In the genomic region with DNA sequence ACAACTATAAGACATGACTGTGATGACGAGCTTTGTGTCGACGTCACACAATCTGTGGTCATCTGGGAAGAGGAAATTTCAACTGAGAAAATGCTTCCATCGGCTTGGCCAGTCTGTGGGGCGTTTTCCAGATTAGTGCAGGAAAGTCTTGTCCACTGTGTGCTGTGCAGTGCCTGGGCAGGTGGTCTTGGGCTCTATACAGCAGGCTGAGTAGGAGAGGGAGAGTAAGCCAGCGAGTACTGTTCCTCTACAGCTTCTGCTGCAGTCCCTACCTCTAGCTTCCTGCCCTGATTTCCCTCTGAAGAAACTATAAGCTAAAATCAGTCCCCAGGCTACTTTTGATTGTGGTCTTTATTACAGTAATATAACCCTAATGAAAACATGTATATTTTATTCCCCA, we compare ENCODE assay signal across 15 mouse cellular contexts.
"Had no signal": no experiment of that assay in that cellular context is flagged by ENCODE, and none has a peak within 500 bp of the region (broad histone marks: within the 10 kb centered on the region; RNA-seq: fewer than 3 reads in every experiment).

No protein-coding gene starts in this region.

- H3K4me2 ChIP-seq: intestine, embryonic 15.5 days; kidney, embryonic 15.5 days; liver, embryonic 13.5 days had no signal

- H3K4me1 ChIP-seq: intestine, embryonic 15.5 days; kidney, embryonic 15.5 days; liver, embryonic 13.5 days had no signal

- H3K9me3 ChIP-seq: intestine, embryonic 15.5 days; kidney, embryonic 15.5 days; liver, embryonic 13.5 days had no signal

- H3K9ac ChIP-seq: intestine, embryonic 15.5 days; kidney, embryonic 15.5 days; liver, embryonic 13.5 days had no signal

- ATAC-seq: intestine, embryonic 15.5 days had no signal

- H3K27me3 ChIP-seq: intestine, embryonic 15.5 days; kidney, embryonic 15.5 days; liver, embryonic 13.5 days had no signal

- H3K36me3 ChIP-seq: intestine, embryonic 15.5 days; kidney, embryonic 15.5 days; liver, embryonic 13.5 days had no signal

- H3K27ac ChIP-seq: intestine, embryonic 15.5 days; kidney, embryonic 15.5 days; left cerebral cortex, adult 2 months; liver, embryonic 13.5 days; stomach, postnatal 0 days had no signal

- DNase-seq: kidney, adult 11 months; kidney, adult 8-10 months; kidney, postnatal 10 days; kidney, postnatal 36 days; layer of hippocampus, postnatal 36 days; liver, embryonic 13.5 days; lung, adult 2 months; lung, postnatal 14 days; lung, postnatal 4 days; thymus, postnatal 25 days had no signal

- H3K4me3 ChIP-seq: intestine, embryonic 15.5 days; kidney, embryonic 15.5 days; left cerebral cortex, adult 2 months; liver, embryonic 13.5 days; myocyte had no signal
